Mouse (Mus musculus): Measurements from ENCODE around the gene Rcor1.

DNA sequence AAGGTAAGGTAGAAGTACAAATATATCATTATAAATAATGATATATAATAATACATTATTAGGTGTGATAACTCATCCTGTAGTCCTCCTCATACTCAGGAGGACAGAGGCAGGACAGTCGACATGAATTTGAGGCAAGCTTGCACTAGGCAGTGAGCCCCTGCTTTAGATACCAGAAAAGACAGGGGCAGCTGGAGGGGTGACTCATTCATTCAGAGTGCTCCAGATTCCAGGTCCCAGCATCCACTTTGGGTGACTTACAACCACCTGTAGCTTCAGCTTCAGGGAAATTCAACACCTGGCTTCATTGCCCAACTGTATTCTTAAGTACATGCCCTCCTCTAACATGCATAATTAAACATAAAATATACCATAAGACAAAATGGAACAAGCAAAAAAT is 7.7 kb downstream of the Rcor1 start:
- no peak for TF ChIP-seq EP300 (IDR thresholded peaks at IDR 0.05; ENCODE audit: insufficient read depth, low read depth, low read length)
- no peak for TF ChIP-seq POLR2A (IDR thresholded peaks at IDR 0.05; ENCODE audit: insufficient read depth, low read length)
